Mouse (Mus musculus): ENCODE measurements around the gene S100a2. TPM values are rescaled to one million over a fixed set of nuclear protein-coding genes. Genes with fewer than 3 reads are reported as not detected.

S100a2 gene
- polyA plus RNA-seq, 1 experiment: not detected

DNA sequence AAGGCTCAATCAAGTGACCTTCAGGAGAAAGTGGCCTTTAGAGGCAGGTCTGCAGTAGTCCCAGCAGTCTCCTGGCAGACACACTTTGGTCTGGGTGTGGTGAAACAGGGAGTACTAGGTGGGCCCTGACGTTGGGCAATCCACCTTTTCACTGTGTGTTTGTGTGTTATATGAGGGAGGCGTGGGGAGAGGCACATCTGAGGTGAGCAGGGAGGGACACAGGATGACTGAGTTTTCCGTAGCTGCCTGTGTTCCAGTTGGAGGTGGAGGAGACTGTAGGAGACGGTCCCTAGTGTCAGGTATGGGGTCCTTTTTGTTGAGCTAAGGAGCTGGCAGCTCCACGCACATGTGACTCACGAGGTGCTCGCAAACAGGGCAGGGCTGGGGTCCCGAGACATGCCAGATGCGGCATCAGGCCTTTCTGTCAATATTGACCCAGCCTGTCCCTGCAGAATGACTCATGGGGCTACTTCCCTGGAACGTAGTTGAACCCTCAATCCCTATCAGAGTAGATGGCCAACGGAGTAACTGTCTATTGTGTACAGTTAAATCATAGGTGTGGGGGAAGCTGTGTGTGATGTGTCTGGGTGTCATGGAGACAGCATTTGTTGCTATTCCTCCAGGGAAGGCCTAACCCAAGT lies 24.7 kb downstream of the S100a2 start:
- DNase-seq (ENCODE audit: extremely low spot score in 1 of 2, low spot score in 1 of 2): no peak

- peak; percentile 69 to 85 for DNase-seq (ENCODE audit: extremely low spot score in 1 of 2, low spot score in 1 of 2)
These were observed 25.4 kb downstream of the S100a2 start for GRCm38 (mm10) chr3:90615415-90615814.

DNA sequence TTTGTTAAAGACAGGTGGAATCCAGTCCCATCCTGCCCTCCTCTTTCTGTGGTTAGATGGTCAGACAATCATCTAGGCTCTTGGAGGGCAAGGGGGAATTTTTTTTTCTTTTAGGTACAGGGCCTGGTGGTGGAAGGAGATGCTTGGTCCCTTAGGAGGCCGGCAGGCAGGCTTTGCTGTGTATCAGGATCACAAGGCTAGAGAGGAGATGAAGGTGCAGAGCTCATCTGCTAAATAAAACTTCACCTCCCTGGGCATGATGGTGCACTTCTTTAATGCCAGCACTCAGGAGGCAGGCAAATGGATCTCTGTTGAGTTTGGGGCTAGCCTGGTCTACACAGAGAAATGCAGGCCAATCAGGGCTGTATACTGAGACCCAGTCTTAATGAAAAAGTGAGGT lies 25.9 kb downstream of the S100a2 start:
- no peak for DNase-seq (ENCODE audit: extremely low spot score in 1 of 2, low spot score in 1 of 2)

- DNase-seq (ENCODE audit: extremely low spot score in 1 of 2, low spot score in 1 of 2): no peak
These were observed 27.5 kb downstream of the S100a2 start for GRCm38 (mm10) chr3:90617586-90617985.

DNA sequence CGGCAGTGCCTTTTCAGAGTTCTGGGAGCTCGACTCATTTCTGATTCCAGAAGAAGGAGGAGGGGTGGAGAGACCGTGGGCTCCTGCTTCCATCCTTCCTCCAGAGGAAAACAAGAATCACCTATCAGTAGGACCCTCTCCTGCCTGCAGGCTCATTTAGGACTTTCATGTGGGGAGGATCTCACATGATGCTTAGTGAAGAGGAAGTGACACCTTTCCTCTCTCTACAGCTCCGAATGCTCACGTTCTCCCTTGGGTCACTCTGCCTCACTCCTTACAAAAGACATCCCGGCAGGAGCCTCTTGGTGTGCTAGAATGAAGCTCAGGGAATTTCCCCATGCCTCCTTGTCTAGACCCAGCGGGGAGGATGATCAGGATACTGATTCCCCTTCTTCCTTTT lies 31.5 kb downstream of the S100a2 start:
- DNase-seq (ENCODE audit: extremely low spot score in 1 of 2, low spot score in 1 of 2): no peak

DNA sequence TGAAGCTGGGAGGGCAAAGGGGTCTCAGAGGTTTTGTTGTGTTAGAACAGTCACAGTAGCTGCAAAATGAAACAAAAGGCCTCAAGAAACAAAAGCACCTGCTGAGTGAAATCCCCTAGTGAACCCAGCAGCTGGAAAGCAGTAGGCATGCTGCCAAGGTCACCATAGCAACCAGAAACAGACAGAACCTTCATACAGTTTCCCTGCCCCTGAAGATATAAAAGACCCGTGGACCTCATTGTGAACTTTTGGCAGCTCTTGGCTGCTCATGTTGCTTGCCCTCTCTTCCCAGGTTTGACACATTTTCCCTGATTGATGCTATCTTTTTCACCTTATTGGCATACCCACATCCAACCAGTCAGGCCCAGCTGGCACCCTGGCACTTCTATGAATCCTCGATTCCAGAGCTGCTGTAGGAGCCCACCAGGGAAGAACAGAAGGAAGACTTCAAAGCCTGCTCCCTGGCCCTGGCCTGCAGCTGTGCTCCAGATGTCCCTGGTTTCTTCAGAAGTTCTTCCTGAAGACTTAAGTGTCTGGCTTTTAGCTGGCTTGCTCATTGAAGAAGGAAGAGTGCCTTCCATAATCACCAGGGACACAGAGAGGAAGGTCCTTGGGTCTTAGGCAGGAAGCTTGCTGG lies 33.5 kb downstream of the S100a2 start:
- peak in 1 of 2 experiments; percentile 64 for DNase-seq (ENCODE audit: extremely low spot score in 1 of 2, low spot score in 1 of 2)

GRCm38 (mm10) chr3:90625496-90625895 lies 35.4 kb downstream of the S100a2 start:
- no peak for DNase-seq (ENCODE audit: extremely low spot score in 1 of 2, low spot score in 1 of 2)

DNA sequence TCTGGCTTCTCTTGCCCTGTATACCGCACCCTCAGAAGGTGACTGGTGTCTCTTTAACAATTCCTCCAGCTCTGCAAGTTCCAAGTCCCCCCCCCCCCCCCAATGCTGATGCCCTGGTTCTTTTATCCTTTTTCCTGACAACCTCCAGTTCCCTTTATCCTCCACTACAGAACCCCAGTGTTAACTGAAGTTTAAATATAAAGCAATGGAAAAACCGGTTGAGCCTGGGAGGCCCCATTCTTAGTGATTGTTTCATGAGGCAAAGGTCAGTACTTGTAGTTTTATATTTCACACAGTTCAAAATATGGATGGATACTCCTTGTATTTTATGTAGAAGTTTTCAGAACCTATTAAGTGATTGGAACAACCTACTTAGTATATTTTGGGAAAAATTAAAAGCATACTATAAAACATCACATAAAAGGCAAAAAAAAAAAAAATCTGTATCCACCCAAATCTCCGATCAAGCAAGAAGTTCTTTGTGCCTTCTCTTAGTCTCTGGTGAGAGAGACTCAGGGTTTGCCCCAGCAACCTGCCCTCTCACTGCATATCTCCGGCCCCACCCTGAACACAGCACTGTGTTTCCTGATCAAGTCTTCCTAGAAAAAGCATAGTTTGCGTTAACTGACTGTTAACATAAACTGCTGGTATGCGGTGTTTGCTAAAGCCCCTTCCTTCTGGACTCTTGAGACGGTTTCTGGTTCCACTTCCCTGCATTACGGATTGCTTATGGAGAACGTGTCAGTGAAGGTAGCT lies 36.4 kb downstream of the S100a2 start:
- no peak for DNase-seq (ENCODE audit: extremely low spot score in 1 of 2, low spot score in 1 of 2)

- DNase-seq (ENCODE audit: extremely low spot score in 1 of 2, low spot score in 1 of 2): no peak
These were observed 37.3 kb downstream of the S100a2 start for GRCm38 (mm10) chr3:90627366-90627765.

- DNase-seq (ENCODE audit: extremely low spot score in 1 of 2, low spot score in 1 of 2): no peak
These were observed 37.8 kb downstream of the S100a2 start for GRCm38 (mm10) chr3:90627807-90628206.

- DNase-seq (ENCODE audit: extremely low spot score in 1 of 2, low spot score in 1 of 2): no peak
These were observed 39.3 kb downstream of the S100a2 start for GRCm38 (mm10) chr3:90629298-90629697.

GRCm38 (mm10) chr3:90631984-90632383 lies 41.9 kb downstream of the S100a2 start:
- no peak for DNase-seq (ENCODE audit: extremely low spot score in 1 of 2, low spot score in 1 of 2)

DNA sequence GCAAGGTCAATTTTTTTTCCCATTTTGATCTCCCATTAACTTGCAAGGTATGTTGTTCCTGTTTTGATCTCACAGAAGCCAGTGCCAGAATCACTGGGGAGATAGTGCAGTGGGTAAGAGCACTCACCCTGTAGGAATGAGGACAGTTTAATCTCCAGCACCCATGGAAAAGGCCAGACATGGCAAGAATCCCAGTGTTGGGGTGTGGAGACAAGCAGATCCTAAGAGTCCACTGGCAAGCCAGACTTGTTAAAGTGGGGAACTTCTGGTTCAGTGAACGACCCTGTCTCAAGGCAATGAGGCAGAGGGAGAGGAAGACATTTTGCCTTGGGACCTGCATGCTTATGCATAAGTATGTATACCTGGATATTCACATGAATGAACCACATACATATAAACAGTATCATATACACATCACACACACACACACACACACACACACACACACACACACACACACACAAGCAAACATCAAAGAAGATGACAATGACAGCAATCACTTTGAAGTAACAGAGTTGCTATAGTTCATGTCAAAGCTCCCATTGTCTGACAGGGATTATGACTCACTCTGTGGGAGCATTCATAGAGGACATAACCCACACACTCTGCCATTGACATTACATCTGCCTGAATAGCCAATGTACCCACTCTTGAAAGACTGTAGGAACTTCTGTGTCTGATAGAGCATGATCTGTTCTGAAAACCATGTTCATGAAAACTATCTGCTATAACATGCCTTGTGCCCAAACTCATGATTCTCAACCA lies 48.6 kb downstream of the S100a2 start:
- no peak for DNase-seq (ENCODE audit: extremely low spot score in 1 of 2, low spot score in 1 of 2)

DNA sequence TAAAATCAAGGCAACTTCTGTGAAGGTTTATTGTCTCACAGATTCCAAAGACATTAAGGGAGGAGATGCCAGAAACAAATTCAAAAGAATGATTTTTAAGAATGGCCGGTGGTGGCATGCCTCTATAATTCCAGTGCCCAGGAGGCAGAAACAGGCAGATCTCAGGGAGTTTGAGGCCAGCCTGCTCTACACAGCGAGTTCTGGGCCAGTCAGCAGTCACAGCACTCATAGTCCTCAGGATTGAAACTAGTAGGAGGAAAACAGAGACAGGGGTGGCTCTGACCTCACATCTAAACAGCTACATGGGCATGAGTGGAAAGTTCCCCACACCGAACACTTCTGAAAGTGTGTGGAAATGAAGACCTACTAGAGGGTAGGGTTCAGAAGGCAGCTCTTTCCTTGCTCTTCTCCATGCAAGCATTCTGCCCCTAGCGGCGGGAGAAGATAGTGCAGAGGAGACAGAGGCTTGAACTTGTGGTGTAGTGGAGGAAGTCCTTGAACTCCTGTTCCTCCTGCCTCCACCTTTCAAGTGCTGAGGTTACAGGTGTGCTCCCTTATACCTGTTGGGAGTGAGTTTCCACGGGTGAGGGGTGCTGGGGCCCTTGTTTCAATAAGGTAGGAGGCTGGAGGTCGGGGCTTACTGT lies 49.6 kb downstream of the S100a2 start:
- no peak for DNase-seq (ENCODE audit: extremely low spot score in 1 of 2, low spot score in 1 of 2)

- DNase-seq (ENCODE audit: extremely low spot score in 1 of 2, low spot score in 1 of 2): no peak
These were observed 50.9 kb downstream of the S100a2 start for GRCm38 (mm10) chr3:90640981-90641380.

Other genes with a start within 250 kb of the S100a2 start
- 7.9 and 8.4 TPM in 2 replicates for gene Slc27a3, start 200.3 kb upstream of the S100a2 start, polyA plus RNA-seq (2012; rRNA removed)
- 44.3 and 49.0 TPM in 2 replicates for gene Ints3, start 156.6 kb upstream of the S100a2 start, polyA plus RNA-seq (2012; rRNA removed)
- gene Npr1, start 124.4 kb upstream of the S100a2 start, polyA plus RNA-seq (2012; rRNA removed): 24.0 and 27.2 TPM in 2 replicates
- 84.3 and 89.2 TPM in 2 replicates for gene Ilf2, start 114.1 kb upstream of the S100a2 start, polyA plus RNA-seq (2012; rRNA removed)
- gene Snapin, start 99.2 kb upstream of the S100a2 start, polyA plus RNA-seq (2012; rRNA removed): 76.1 and 78.7 TPM in 2 replicates
- gene Chtop, start 80.7 kb upstream of the S100a2 start, polyA plus RNA-seq (2012; rRNA removed): 136 and 140 TPM in 2 replicates
- gene S100a1, start 75.9 kb upstream of the S100a2 start, polyA plus RNA-seq (2012; rRNA removed): 307 and 323 TPM in 2 replicates
- gene S100a13, start 75.8 kb upstream of the S100a2 start, polyA plus RNA-seq (2012; rRNA removed): 62.0 and 66.7 TPM in 2 replicates
- not detected in 2 replicates for gene S100a14, start 63.4 kb upstream of the S100a2 start, polyA plus RNA-seq (2012; rRNA removed)
- 119 and 133 TPM in 2 replicates for gene S100a16, start 53.0 kb upstream of the S100a2 start, polyA plus RNA-seq (2012; rRNA removed)
- gene S100a3, start 29.7 kb upstream of the S100a2 start, polyA plus RNA-seq (2012; rRNA removed): 2.7 and 3.4 TPM in 2 replicates
- gene Gm42674, start 11.7 kb downstream of the S100a2 start, polyA plus RNA-seq (2012; rRNA removed): not detected in 2 replicates
- gene S100a4, start 13.5 kb downstream of the S100a2 start, polyA plus RNA-seq (2012; rRNA removed): 13.9 and 14.5 TPM in 2 replicates
- gene S100a5, start 18.3 kb downstream of the S100a2 start, polyA plus RNA-seq (2012; rRNA removed): 186 and 213 TPM in 2 replicates
- 50.6 and 60.9 TPM in 2 replicates for gene S100a6, start 22.6 kb downstream of the S100a2 start, polyA plus RNA-seq (2012; rRNA removed)
- 0.70 and 0.76 TPM in 2 replicates for gene S100a7a, start 63.8 kb downstream of the S100a2 start, polyA plus RNA-seq (2012; rRNA removed)
- gene S100a8, start 78.7 kb downstream of the S100a2 start, polyA plus RNA-seq (2012; rRNA removed): 1.9 and 3.7 TPM in 2 replicates
- 2.0 and 6.7 TPM in 2 replicates for gene S100a9, start 105.5 kb downstream of the S100a2 start, polyA plus RNA-seq (2012; rRNA removed)
- not detected in 2 replicates for gene Pglyrp4, start 136.7 kb downstream of the S100a2 start, polyA plus RNA-seq (2012; rRNA removed)
- gene Gm5849, start 187.6 kb downstream of the S100a2 start, polyA plus RNA-seq (2012; rRNA removed): not detected in 2 replicates